Mouse (Mus musculus) neural tube, embryonic 12.5 days (tissue): ENCODE data around the gene Dock8. TPM values are rescaled to one million over a fixed set of nuclear protein-coding genes. Genes with fewer than 3 reads are reported as not detected.

Experiments
- ATAC-seq: fragments of 200-750 bp; cut with Nextera tagmentation; 2 replicates; pipeline ENCODE4 v1.8.0; 2017; ENCODE audit warnings: low read depth, mild to moderate bottlenecking, moderate TSS enrichment, moderate library complexity; ENCODE audit not compliant: low FRiP score
- H3K27ac ChIP-seq: fragments of 300-500 bp; sonication (generic); 2 replicates; pipeline ENCODE4 v1.5.1; 2016
- H3K27me3 ChIP-seq: fragments of 300-500 bp; sonication (generic); replicated peaks from 2 replicates; pipeline ENCODE4 v1.6.1; 2016; ENCODE audit warnings: mild to moderate bottlenecking
- H3K36me3 ChIP-seq: fragments of 300-500 bp; sonication (generic); 2 replicates; pipeline ENCODE4 v1.6.1; 2016; ENCODE audit warnings: mild to moderate bottlenecking
- H3K4me1 ChIP-seq: fragments of 300-500 bp; sonication (generic); 2 replicates; pipeline ENCODE4 v1.6.1; 2016
- H3K4me2 ChIP-seq: fragments of 300-500 bp; sonication (generic); replicated peaks from 2 replicates; pipeline ENCODE4 v1.6.1; 2016; ENCODE audit warnings: mild to moderate bottlenecking
- H3K4me3 ChIP-seq: fragments of 300-500 bp; sonication (generic); 2 replicates; pipeline ENCODE4 v1.5.1; 2016
- H3K9ac ChIP-seq: fragments of 300-500 bp; sonication (generic); 2 replicates; pipeline ENCODE4 v1.6.1; 2016; ENCODE audit warnings: mild to moderate bottlenecking
- H3K9me3 ChIP-seq: fragments of 300-500 bp; sonication (generic); 2 replicates; pipeline ENCODE4 v1.6.1; 2016; ENCODE audit warnings: mild to moderate bottlenecking
- WGBS: fragments of 180-500 bp; shearing (Covaris S2); methylation state at CpG from one replicate; pipeline ENCODE4 v1.1.7; 2016; 5-methylcytosine and 5-hydroxymethylcytosine counted together
- polyA plus RNA-seq: library from polyadenylated mRNA; unstranded; fragments of >200 nt; fragmentation: Nextera tagmentation; extraction: Ambion mirVana; gene quantifications from 2 replicates; pipeline ENCODE4 v1.2.1, GENCODE M21; 2016

The Dock8 gene
- polyA plus RNA-seq, 1 experiment from 2014 or later, result 0.66 TPM

GRCm38 (mm10) chr19:25145116-25145515 lies 145.8 kb downstream of the Dock8 start:
- Histone ChIP-seq H3K4me2 (no peak overlapping the region), H3K36me3 (no peaks in the 10 kb centered on the region), H3K27me3 (no peaks in the 10 kb centered on the region), H3K27ac (no peak overlapping the region), H3K4me1 (peaks cover 17% of the 10 kb centered on the region), H3K9ac (no peak overlapping the region), H3K9me3 (no peaks in the 10 kb centered on the region), H3K4me3 (no peak overlapping the region)
- no peak; the same call in 1 of the 2 replicates for ATAC-seq
- 37% methylated on average over 5 of the region's 5 CpGs for WGBS

- Histone ChIP-seq H3K36me3 (no peaks in the 10 kb centered on the region), H3K9ac (no peak overlapping the region), H3K4me3 (no peak overlapping the region), H3K4me1 (peaks cover 17% of the 10 kb centered on the region), H3K27ac (no peak overlapping the region), H3K4me2 (no peak overlapping the region), H3K9me3 (no peaks in the 10 kb centered on the region), H3K27me3 (no peaks in the 10 kb centered on the region)
- ATAC-seq, result no peak
- WGBS, result 88% methylated on average over 4 of the region's 4 CpGs
These were observed 146.8 kb downstream of the Dock8 start for GRCm38 (mm10) chr19:25146122-25146521.

- Histone ChIP-seq H3K4me1 (peaks cover 7% of the 10 kb centered on the region), H3K4me3 (no peak overlapping the region), H3K9ac (no peak overlapping the region), H3K9me3 (no peaks in the 10 kb centered on the region), H3K4me2 (no peak overlapping the region), H3K36me3 (no peaks in the 10 kb centered on the region), H3K27me3 (no peaks in the 10 kb centered on the region), H3K27ac (no peak overlapping the region)
- ATAC-seq, result no peak
- WGBS, result 67% methylated on average over 8 of the region's 8 CpGs
These were observed 150.5 kb downstream of the Dock8 start for GRCm38 (mm10) chr19:25149788-25150187.

- no peaks in the 10 kb centered on the region for H3K27me3 ChIP-seq
- H3K36me3 ChIP-seq, result no peaks in the 10 kb centered on the region
- no peaks in the 10 kb centered on the region for H3K9me3 ChIP-seq
- H3K4me3 ChIP-seq, result no peak overlapping the region
- no peak overlapping the region for H3K27ac ChIP-seq
- no peak overlapping the region for H3K9ac ChIP-seq
- WGBS, result 66% methylated on average over 7 of the region's 7 CpGs
- no peak overlapping the region for H3K4me2 ChIP-seq
- H3K4me1 ChIP-seq, result no peaks in the 10 kb centered on the region
- ATAC-seq, result no peak
These were observed 155.3 kb downstream of the Dock8 start for GRCm38 (mm10) chr19:25154506-25155178.

- WGBS, result 94% methylated on average over 7 of the region's 7 CpGs
- Histone ChIP-seq H3K9ac (no peak overlapping the region), H3K9me3 (no peaks in the 10 kb centered on the region), H3K36me3 (no peaks in the 10 kb centered on the region), H3K4me2 (no peak overlapping the region), H3K27me3 (no peaks in the 10 kb centered on the region), H3K4me3 (no peak overlapping the region), H3K27ac (no peak overlapping the region), H3K4me1 (no peaks in the 10 kb centered on the region)
- no peak for ATAC-seq
These were observed 155.9 kb downstream of the Dock8 start for GRCm38 (mm10) chr19:25155250-25155649.

GRCm38 (mm10) chr19:25155709-25156108 lies 156.4 kb downstream of the Dock8 start:
- H3K9me3 ChIP-seq, result no peaks in the 10 kb centered on the region
- no peak for ATAC-seq
- H3K9ac ChIP-seq, result no peak overlapping the region
- no peaks in the 10 kb centered on the region for H3K36me3 ChIP-seq
- no peak overlapping the region for H3K4me3 ChIP-seq
- H3K4me1 ChIP-seq, result no peaks in the 10 kb centered on the region
- 85% methylated on average over 11 of the region's 11 CpGs for WGBS
- H3K27me3 ChIP-seq, result no peaks in the 10 kb centered on the region
- H3K4me2 ChIP-seq, result no peak overlapping the region
- no peak overlapping the region for H3K27ac ChIP-seq

- Histone ChIP-seq H3K4me3 (no peak overlapping the region), H3K4me1 (no peaks in the 10 kb centered on the region), H3K9ac (no peak overlapping the region), H3K27me3 (no peaks in the 10 kb centered on the region), H3K9me3 (no peaks in the 10 kb centered on the region), H3K36me3 (no peaks in the 10 kb centered on the region), H3K4me2 (no peak overlapping the region), H3K27ac (no peak overlapping the region)
- WGBS, result 92% methylated on average over 3 of the region's 3 CpGs
- no peak for ATAC-seq
These were observed 162.9 kb downstream of the Dock8 start for GRCm38 (mm10) chr19:25162270-25162669.

GRCm38 (mm10) chr19:25163426-25163825 lies 164.1 kb downstream of the Dock8 start:
- Histone ChIP-seq H3K9ac (no peak overlapping the region), H3K4me3 (no peak overlapping the region), H3K9me3 (no peaks in the 10 kb centered on the region), H3K27me3 (no peaks in the 10 kb centered on the region), H3K27ac (no peak overlapping the region), H3K36me3 (no peaks in the 10 kb centered on the region), H3K4me1 (no peaks in the 10 kb centered on the region), H3K4me2 (no peak overlapping the region)
- WGBS, result 91% methylated on average over 12 of the region's 12 CpGs
- no peak for ATAC-seq

GRCm38 (mm10) chr19:25166412-25166811 lies 167.1 kb downstream of the Dock8 start:
- Histone ChIP-seq H3K36me3 (no peaks in the 10 kb centered on the region), H3K9ac (no peak overlapping the region), H3K27me3 (no peaks in the 10 kb centered on the region), H3K9me3 (no peaks in the 10 kb centered on the region), H3K4me1 (no peaks in the 10 kb centered on the region), H3K27ac (no peak overlapping the region), H3K4me3 (no peak overlapping the region), H3K4me2 (no peak overlapping the region)
- ATAC-seq, result no peak
- 69% methylated on average over 9 of the region's 9 CpGs for WGBS

GRCm38 (mm10) chr19:25171395-25171794 lies 172.1 kb downstream of the Dock8 start:
- no peak overlapping the region for H3K4me2 ChIP-seq
- ATAC-seq, result no peak
- H3K27me3 ChIP-seq, result no peaks in the 10 kb centered on the region
- no peaks in the 10 kb centered on the region for H3K4me1 ChIP-seq
- no peak overlapping the region for H3K4me3 ChIP-seq
- H3K36me3 ChIP-seq, result no peaks in the 10 kb centered on the region
- H3K9ac ChIP-seq, result no peak overlapping the region
- H3K27ac ChIP-seq, result no peak overlapping the region
- H3K9me3 ChIP-seq, result no peaks in the 10 kb centered on the region
- WGBS, result 67% methylated on average over 10 of the region's 10 CpGs

- no peaks in the 10 kb centered on the region for H3K27me3 ChIP-seq
- 93% methylated on average over 11 of the region's 11 CpGs for WGBS
- no peak for ATAC-seq
- H3K9ac ChIP-seq, result no peak overlapping the region
- H3K9me3 ChIP-seq, result no peaks in the 10 kb centered on the region
- no peak overlapping the region for H3K27ac ChIP-seq
- H3K4me3 ChIP-seq, result no peak overlapping the region
- H3K4me2 ChIP-seq, result no peak overlapping the region
- H3K36me3 ChIP-seq, result no peaks in the 10 kb centered on the region
- no peaks in the 10 kb centered on the region for H3K4me1 ChIP-seq
These were observed 177.4 kb downstream of the Dock8 start for GRCm38 (mm10) chr19:25176746-25177145.

GRCm38 (mm10) chr19:25180024-25180423 lies 180.7 kb downstream of the Dock8 start:
- Histone ChIP-seq H3K27me3 (no peaks in the 10 kb centered on the region), H3K9me3 (no peaks in the 10 kb centered on the region), H3K4me1 (no peaks in the 10 kb centered on the region), H3K36me3 (no peaks in the 10 kb centered on the region), H3K4me3 (no peak overlapping the region), H3K27ac (no peak overlapping the region), H3K9ac (no peak overlapping the region), H3K4me2 (no peak overlapping the region)
- no peak for ATAC-seq
- 89% methylated on average over 6 of the region's 6 CpGs for WGBS

- no peak overlapping the region for H3K27ac ChIP-seq
- H3K36me3 ChIP-seq, result no peaks in the 10 kb centered on the region
- no peaks in the 10 kb centered on the region for H3K27me3 ChIP-seq
- no peaks in the 10 kb centered on the region for H3K4me1 ChIP-seq
- H3K9ac ChIP-seq, result no peak overlapping the region
- no peak for ATAC-seq
- WGBS, result 90% methylated on average over 6 of the region's 6 CpGs
- no peak overlapping the region for H3K4me3 ChIP-seq
- no peak overlapping the region for H3K4me2 ChIP-seq
- no peaks in the 10 kb centered on the region for H3K9me3 ChIP-seq
These were observed 181.2 kb downstream of the Dock8 start for GRCm38 (mm10) chr19:25180547-25180946.
